Mouse (Mus musculus): Measurements from ENCODE around the gene Ufsp1. TPM values are rescaled to one million over a fixed set of nuclear protein-coding genes. Genes with fewer than 3 reads are reported as not detected.
A peak's percentile ranks its signal among the peaks of the same experiment; 100 is the strongest.

Gene Ufsp1
- polyA plus RNA-seq, 1 experiment = 7.4 TPM

DNA sequence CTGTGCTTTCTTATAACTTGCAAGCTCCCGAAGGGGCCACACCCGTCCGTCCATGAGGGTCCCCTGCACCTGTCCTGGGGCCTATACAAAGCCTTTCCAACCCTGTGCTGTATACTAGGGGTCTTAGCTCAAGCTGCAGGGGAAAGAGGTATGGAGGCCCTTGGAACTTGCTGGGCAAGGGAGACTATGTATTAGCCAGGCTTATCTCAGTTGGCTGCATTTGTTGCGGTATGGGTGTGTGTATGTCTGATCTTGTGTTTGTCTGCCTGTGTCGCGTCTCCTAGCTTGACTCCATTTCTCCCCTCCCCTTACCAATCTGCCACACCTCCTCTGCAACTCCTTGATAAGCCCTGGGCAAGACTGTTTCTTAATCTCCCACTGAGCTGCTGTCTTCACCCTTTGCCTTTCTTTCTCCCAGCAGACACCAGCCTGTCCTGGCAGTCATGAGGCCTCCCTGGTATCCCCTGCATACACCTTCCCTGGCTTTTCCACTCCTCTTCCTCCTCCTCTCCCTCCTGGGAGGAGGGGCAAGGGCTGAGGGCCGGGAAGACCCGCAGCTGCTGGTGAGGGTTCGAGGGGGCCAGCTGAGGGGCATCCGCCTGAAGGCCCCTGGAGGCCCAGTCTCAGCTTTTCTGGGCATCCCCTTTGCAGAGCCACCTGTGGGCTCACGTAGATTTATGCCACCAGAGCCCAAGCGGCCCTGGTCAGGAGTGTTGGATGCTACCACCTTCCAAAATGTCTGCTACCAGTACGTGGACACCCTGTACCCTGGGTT is 4.7 kb upstream of the Ufsp1 start:
- Histone ChIP-seq H3K4me3 (ENCODE audit: insufficient read depth, low read depth, low read length) (peak overlapping the region; percentile 2; the same call in 1 of the 2 replicates), H3K27ac (replicated peaks; ENCODE audit: low read depth, low read length) (no peak overlapping the region), H3K4me1 (ENCODE audit: control insufficient read depth, insufficient read depth, insufficient read length, low read length) (no peaks in the 10 kb centered on the region; the same call in 1 of the 2 replicates)

DNA sequence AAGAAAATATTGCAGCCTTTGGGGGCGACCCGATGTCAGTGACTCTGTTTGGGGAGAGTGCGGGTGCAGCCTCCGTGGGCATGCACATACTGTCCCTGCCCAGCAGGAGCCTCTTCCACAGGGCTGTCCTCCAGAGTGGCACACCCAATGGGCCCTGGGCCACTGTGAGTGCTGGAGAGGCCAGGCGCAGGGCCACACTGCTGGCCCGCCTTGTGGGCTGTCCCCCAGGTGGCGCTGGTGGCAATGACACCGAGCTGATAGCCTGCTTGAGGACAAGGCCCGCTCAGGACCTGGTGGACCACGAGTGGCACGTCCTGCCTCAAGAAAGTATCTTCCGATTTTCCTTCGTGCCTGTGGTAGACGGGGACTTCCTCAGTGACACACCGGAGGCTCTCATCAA is 3.8 kb upstream of the Ufsp1 start:
- Histone ChIP-seq H3K27ac (replicated peaks; ENCODE audit: low read depth, low read length) (no peak overlapping the region), H3K4me3 (ENCODE audit: insufficient read depth, low read depth, low read length) (no peak overlapping the region), H3K4me1 (ENCODE audit: control insufficient read depth, insufficient read depth, insufficient read length, low read length) (no peaks in the 10 kb centered on the region; the same call in 1 of the 2 replicates)

DNA sequence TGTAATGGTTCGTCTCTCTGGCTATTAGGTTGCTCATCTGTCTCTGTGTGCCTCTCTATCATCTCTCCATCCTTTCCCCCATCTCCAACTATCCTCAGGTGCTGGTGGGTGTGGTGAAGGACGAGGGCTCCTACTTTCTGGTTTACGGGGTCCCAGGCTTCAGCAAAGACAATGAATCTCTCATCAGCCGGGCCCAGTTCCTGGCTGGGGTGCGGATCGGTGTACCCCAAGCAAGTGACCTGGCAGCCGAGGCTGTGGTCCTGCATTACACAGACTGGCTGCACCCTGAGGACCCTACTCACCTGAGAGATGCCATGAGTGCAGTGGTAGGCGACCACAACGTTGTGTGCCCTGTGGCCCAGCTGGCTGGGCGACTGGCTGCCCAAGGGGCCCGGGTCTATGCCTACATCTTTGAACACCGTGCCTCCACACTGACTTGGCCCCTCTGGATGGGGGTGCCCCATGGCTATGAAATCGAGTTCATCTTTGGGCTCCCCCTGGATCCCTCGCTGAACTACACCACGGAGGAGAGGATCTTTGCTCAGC is 3.0 kb upstream of the Ufsp1 start:
- Histone ChIP-seq H3K27ac (replicated peaks; ENCODE audit: low read depth, low read length) (no peak overlapping the region), H3K4me1 (ENCODE audit: control insufficient read depth, insufficient read depth, insufficient read length, low read length) (no peaks in the 10 kb centered on the region; the same call in 1 of the 2 replicates), H3K4me3 (ENCODE audit: insufficient read depth, low read depth, low read length) (no peak overlapping the region)

DNA sequence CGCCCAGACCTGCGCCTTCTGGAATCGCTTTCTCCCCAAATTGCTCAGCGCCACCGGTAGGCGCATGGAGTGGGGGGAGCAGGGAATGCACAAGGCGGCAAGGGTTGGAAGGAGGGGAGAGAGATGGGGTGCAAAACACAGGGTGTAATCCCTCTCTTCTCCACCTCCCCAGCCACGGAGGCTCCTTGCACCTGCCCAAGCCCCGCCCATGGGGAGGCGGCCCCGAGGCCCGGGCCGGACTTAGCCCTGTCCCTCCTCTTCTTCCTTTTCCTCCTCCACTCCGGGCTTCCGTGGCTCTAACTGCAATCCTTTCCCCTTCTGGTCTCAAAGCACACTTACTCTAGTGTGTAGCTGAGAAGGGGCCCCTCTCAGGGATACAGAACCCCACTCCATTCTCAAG is 1.1 kb upstream of the Ufsp1 start:
- Histone ChIP-seq H3K27ac (replicated peaks; ENCODE audit: low read depth, low read length) (peak overlapping the region; percentile 65), H3K4me3 (ENCODE audit: insufficient read depth, low read depth, low read length) (peak overlapping the region; percentile 70), H3K4me1 (ENCODE audit: control insufficient read depth, insufficient read depth, insufficient read length, low read length) (no peaks in the 10 kb centered on the region; the same call in 1 of the 2 replicates)

DNA sequence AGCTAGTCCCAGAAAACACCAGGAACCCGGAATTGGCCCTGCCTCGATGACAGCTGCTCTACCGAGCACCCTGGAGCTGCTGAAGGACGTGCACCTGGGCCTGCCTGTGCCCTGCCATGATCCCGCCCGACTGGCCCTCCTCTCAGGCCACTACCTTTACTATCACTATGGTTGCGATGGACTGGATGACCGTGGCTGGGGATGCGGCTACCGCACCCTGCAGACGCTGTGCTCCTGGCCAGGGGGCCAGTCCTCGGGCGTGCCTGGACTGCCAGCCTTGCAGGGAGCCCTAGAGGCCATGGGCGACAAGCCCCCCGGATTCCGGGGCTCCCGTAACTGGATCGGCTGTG is 290 bp downstream of the Ufsp1 start:
- Histone ChIP-seq H3K4me3 (ENCODE audit: insufficient read depth, low read depth, low read length) (peak overlapping the region; percentile 66), H3K27ac (replicated peaks; ENCODE audit: low read depth, low read length) (peak overlapping the region; percentile 52; the same call in 1 of the 2 replicates), H3K4me1 (ENCODE audit: control insufficient read depth, insufficient read depth, insufficient read length, low read length) (no peaks in the 10 kb centered on the region; the same call in 1 of the 2 replicates)

DNA sequence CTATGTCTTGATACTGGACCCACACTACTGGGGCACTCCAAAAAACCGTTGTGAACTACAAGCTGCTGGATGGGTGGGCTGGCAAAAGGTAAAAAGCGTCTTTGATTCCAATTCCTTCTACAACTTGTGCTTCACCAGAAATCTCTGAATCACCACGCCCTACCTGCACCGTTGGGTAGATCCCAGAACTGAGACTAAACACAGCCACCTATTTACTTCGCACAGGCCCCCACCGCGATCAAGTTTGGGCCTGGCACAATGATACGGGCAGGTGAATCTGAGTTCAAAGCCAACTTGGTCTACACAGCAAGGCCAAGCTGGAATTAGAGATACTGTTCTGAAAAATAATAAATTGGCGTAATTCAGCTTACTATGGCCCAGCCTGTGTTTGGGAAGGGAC is 867 bp downstream of the Ufsp1 start:
- Histone ChIP-seq H3K27ac (replicated peaks; ENCODE audit: low read depth, low read length) (no peak overlapping the region), H3K4me3 (ENCODE audit: insufficient read depth, low read depth, low read length) (peak overlapping the region; percentile 66), H3K4me1 (ENCODE audit: control insufficient read depth, insufficient read depth, insufficient read length, low read length) (no peaks in the 10 kb centered on the region; the same call in 1 of the 2 replicates)

DNA sequence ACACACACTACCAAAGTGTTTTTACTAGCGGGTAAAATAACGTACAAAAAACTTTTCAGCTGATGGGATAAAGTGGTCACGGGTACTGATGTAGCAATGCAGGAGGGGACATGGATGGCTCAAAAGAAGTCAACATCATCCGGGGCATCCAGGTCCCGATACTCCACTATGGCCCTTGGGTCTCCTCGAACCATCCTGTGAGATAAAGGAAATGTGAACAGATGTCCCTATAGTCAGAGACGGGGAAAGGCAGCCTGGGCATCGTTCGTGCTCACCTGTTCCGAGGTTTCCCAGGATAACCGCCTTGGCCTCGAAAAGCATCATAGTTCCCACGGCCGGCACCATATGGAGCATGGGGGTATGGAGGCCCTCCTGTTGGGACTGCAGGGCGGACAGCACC is 1.3 kb downstream of the Ufsp1 start:
- no peak overlapping the region for H3K27ac ChIP-seq (replicated peaks; ENCODE audit: low read depth, low read length)
- H3K4me1 ChIP-seq (ENCODE audit: control insufficient read depth, insufficient read depth, insufficient read length, low read length) = no peaks in the 10 kb centered on the region; the same call in 1 of the 2 replicates
- H3K4me3 ChIP-seq (ENCODE audit: insufficient read depth, low read depth, low read length) = no peak overlapping the region

DNA sequence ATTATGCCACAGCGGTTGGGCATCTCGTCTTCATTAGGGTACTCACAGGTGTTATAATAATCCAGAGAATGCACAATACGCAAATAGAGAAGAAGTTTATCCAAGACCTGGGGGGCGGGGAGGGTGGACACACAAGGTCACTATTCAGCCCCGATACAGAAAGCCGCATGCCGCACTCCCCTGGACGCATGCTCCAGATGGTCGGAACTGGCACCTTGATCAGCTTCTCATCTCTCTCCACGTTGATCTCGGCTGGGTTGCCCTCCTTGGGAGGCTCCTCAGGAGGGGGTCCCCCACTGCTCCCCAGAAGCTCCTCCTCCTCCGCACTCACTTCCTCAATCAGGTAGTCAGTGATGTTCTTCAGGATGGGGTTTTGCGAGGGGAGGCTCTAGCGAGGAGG is 2.7 kb downstream of the Ufsp1 start:
- Histone ChIP-seq H3K27ac (replicated peaks; ENCODE audit: low read depth, low read length) (no peak overlapping the region), H3K4me3 (ENCODE audit: insufficient read depth, low read depth, low read length) (no peak overlapping the region), H3K4me1 (ENCODE audit: control insufficient read depth, insufficient read depth, insufficient read length, low read length) (no peaks in the 10 kb centered on the region; the same call in 1 of the 2 replicates)

DNA sequence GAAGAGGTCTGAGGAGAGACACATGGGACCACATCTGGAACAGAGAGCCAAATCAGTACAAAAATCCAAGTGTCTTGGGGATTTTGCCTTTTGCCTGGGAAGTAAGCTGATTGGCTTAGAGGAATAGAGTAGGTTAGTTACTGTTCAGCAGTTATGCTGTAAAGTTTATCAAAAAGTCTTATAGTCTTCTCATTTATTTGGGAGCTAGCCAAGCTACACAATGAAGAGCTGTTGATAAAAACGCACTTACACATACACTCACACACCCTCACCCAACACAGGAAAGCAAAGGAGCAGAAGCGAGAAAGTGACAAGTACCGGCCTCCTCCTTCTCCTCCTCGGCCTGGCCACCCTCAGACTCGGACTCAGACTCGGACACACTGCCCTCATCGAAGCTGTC is 4.8 kb downstream of the Ufsp1 start:
- Histone ChIP-seq H3K4me1 (ENCODE audit: control insufficient read depth, insufficient read depth, insufficient read length, low read length) (no peaks in the 10 kb centered on the region), H3K4me3 (ENCODE audit: insufficient read depth, low read depth, low read length) (no peak overlapping the region), H3K27ac (replicated peaks; ENCODE audit: low read depth, low read length) (no peak overlapping the region)

DNA sequence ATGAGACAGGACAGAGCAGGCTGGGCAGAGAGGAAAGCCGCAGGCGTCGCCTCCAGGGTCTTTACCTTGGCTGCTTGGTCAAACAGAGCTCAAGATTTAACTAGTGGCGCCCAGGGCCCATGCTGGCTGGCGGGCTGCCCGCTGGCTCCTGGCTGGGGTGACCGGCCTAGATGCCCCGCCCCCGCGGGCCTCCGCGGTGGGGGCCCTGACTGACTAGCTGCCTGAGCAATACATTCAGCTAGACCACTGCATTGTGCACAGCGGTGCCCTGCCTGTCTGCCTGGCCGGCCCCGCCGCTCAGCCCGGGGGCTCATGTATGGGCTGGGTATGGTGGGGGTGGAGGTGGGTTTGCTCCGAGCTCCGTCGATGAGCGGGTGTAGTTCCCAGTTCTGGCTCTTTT is 6.8 kb downstream of the Ufsp1 start:
- Histone ChIP-seq H3K4me1 (ENCODE audit: control insufficient read depth, insufficient read depth, insufficient read length, low read length) (peaks cover 5% of the 10 kb centered on the region; the same call in 1 of the 2 replicates), H3K4me3 (ENCODE audit: insufficient read depth, low read depth, low read length) (no peak overlapping the region), H3K27ac (replicated peaks; ENCODE audit: low read depth, low read length) (no peak overlapping the region)

DNA sequence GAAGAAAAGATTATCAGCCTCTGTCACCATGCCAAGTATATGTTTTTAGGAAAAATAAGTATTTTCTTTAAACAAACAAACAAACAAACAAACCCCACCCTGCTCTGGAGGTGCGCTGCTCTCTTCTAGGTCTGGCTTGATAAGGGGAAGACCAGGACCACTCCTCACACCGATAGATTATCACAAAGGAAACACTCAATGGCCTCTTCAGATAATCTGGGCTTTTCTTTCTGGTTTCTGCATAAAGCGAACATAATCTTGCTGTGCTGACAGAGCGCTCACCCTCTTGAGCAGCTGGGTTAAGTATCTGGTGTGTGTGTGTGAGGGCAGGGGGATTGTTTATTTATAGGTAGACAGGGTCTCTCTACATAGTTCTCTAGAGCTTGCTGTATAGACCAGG is 9.2 kb downstream of the Ufsp1 start:
- Histone ChIP-seq H3K27ac (replicated peaks; ENCODE audit: low read depth, low read length) (no peak overlapping the region), H3K4me3 (ENCODE audit: insufficient read depth, low read depth, low read length) (no peak overlapping the region), H3K4me1 (ENCODE audit: control insufficient read depth, insufficient read depth, insufficient read length, low read length) (peaks cover 5% of the 10 kb centered on the region)

DNA sequence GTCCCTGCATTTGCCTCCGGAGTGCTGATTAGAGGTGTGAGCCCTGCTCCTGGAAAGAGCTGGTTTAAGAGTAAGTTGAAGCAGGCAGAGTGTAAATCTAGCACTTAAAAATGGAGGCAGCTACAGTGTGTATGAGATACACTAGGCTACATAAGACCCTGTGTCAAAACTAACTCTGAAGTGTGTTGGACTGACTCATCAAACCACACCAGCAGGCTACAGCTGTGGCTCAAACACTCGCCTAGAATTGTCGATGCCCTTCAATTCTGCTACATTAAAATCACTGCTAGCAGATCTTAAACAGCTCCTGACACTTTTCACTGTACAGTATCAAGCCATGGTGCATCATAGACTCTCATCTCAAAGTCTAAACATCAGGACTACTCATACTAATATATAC is 9.7 kb downstream of the Ufsp1 start:
- H3K4me1 ChIP-seq (ENCODE audit: control insufficient read depth, insufficient read depth, insufficient read length, low read length) = peaks cover 5% of the 10 kb centered on the region
- H3K27ac ChIP-seq (replicated peaks; ENCODE audit: low read depth, low read length) = no peak overlapping the region
- no peak overlapping the region for H3K4me3 ChIP-seq (ENCODE audit: insufficient read depth, low read depth, low read length)

DNA sequence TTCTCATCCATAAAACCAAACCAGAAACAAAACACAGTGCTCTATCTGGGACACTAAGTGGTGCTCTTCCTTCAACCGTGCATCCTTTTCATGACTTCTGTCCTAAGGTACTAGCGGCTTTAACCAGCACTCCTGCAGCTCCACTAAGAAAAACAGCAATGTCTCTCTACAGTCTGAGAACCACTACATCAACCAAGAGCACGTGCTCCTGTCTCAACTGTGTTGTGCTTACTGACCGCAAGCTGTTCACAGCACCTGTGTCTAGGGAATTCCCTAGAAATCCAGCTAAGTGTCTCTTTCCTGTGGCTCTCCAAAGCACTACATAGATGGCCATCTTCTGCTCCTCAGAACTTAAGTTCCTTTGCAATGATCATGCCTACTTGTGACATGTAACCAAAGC is 10.4 kb downstream of the Ufsp1 start:
- Histone ChIP-seq H3K4me1 (ENCODE audit: control insufficient read depth, insufficient read depth, insufficient read length, low read length) (peaks cover 5% of the 10 kb centered on the region), H3K4me3 (ENCODE audit: insufficient read depth, low read depth, low read length) (no peak overlapping the region), H3K27ac (replicated peaks; ENCODE audit: low read depth, low read length) (no peak overlapping the region)

DNA sequence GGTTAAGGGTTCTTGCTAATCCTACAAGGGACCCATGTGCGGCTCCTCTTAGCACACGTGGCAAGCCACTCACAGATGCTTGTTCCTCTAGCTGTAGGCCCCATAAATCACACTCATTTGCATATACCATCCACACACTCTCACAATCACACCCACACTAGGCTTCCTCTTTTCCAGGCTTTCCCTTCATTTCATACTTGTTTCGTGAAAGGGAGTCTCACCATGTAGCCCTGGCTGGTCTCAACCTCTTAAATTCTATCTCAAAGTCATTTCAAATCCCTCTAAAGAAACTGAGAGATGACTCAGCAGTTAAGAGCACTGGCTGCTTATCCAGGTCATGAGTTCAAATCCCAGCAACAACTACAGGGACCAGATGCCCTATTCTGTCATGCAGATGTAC is 11.4 kb downstream of the Ufsp1 start:
- Histone ChIP-seq H3K4me3 (ENCODE audit: insufficient read depth, low read depth, low read length) (peak overlapping the region; percentile 10; the same call in 1 of the 2 replicates), H3K4me1 (ENCODE audit: control insufficient read depth, insufficient read depth, insufficient read length, low read length) (peaks cover 5% of the 10 kb centered on the region), H3K27ac (replicated peaks; ENCODE audit: low read depth, low read length) (no peak overlapping the region)

DNA sequence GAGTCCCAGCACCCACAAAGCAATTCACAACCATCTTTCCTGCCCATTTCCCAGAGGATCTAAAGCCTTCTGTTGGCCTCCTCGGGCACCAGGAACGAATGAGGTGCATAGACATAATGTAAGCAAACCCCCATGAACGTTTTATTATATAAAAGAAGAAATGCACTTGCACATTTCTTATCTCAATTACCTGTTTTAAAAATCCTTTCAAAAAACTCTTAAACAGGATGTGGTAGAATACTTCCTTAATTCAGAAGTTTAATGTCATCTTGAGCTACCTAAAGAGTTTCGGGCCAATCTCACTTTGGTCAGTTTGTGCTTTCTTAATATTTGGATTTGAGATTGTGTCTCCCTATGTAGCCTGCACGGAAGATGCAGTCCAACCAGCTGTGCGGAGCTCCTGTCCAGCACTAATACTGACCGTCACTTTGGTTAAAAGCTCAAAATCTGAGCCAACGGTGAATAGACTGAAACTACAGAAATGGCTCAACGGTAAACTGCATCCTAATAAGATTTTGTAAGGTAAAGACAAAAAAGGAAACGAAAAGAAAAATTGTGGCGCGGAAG is 12.1 kb downstream of the Ufsp1 start:
- peak overlapping the region; percentile 98 for H3K4me3 ChIP-seq (ENCODE audit: insufficient read depth, low read depth, low read length)
- H3K4me1 ChIP-seq (ENCODE audit: control insufficient read depth, insufficient read depth, insufficient read length, low read length) = peaks cover 5% of the 10 kb centered on the region
- H3K27ac ChIP-seq (replicated peaks; ENCODE audit: low read depth, low read length) = peak overlapping the region; percentile 56
